Mouse (Mus musculus): ENCODE measurements at regions not wholly inside any gene's neighbourhood (a gene's known extent, or its start where the extent isn't known, plus 50 kb on each side); places are given as distances from the start of the nearest gene placed in this dataset.

DNA sequence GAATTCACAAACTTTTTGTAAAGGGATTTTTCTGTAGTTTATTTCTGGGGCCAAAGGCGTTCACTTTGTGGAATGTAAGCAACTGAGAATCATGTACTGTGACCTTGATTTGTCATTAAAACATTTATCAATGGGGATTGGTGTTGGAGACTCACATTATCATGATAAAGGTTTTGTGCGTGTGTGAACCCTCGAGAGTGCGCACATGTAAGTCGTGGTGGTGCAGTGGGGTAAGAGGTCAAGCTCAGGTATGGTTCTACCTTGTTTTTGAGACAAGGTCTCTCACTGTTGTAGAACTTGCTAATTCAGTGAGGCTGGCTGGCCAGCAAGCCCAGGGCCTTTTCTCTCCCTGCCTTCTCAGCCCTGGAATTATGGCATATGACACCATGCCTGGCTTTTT, 280.4 kb downstream of the Rps24 start:
- no peak for DNase-seq (ENCODE audit: low spot score in 2 of 2)
- intact Hi-C loops (cut with DNase I), result no loop called here

DNA sequence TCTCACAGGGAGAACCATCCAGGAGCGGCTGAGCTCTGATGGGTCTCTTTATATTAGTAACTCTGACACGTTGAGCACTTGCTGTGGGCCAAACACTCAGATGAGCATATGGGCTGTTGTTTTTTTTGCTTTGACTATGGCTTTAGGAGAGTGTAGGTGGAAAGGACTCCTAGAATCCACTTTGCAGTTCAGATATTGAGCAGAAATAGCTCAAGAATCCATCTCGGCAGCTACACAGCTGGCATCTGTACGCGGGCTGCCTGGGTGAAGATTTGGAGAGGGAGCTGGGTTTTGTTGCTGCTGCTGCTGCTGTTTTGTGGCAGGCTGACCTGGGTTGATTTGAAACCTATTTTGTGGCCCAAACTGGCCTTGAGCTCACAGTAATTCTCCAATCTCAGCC, 281.0 kb downstream of the Rps24 start:
- intact Hi-C loops (cut with DNase I), result no loop called here
- DNase-seq (ENCODE audit: low spot score in 2 of 2), result peak in 1 of 2 experiments; percentile 83

DNA sequence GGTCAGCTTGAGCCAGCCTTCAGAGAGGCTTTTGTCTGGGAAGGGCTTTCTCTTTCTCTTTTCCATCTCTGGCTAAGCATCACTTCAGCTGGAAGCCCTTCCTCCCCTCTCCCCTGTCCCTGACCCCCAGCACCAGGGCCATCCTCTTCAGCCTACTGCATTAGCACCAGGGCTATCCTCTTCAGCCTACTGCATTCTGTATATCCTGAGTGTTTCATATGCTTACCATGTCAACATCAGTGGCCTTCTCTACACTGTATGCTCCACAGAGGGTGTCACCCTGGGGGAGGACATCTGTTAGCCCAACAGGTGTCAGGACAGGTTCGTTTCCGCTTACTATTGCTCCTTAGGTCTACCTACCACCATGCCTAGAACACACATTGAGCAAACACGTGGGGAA, 282.5 kb downstream of the Rps24 start:
- no peak for DNase-seq (ENCODE audit: low spot score in 2 of 2)
- intact Hi-C loops (cut with DNase I), result no loop called here

DNA sequence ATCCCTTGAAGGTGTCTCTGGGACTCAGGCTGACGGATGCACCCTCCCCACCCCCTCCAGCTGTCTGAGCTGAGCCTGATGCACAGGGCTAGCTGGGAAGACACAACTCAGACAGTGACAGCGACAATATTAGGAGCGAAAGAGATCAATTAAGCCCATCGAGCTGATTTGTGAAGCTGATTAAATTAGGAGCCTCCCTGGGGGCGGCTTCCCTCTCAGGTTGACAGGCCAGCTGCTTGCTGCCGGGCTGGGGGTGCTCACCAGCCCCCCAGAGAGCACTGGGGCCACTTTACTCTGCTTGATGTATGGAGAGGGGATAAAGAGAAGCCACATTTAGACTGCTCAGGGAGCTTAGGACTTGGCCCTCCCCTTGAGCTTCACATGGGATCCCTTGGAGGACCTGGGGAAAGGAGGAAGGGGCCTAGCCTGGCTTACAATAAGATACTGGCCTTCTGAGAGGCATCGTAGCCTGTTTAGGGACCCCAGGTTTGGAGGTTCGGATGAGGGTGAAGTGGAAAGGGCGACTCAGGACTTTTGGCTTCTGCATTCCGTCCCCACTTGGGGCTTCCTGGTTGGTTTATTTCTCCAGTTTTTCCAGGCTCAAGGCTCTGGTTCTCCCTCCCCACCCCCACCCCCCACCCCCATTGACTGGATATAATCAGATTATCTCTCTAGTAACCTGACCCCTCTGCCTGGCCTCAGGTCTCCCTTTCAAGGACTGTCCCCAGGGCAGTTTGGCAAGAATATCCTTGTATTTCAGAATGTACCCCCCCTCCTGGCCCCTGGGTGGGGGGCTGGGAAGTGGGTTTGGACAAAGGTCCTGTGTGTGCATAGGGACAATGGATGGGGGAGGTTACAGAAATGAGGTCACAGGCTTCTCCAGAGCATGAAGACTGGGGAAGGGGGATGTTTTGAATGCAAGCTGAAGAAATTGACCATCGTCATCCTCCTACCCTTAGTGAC, 283.4 kb downstream of the Rps24 start:
- intact Hi-C loops (cut with DNase I), result loop anchor here (5.0 kb wide), 1 partner anchor 687 kb away; the partner anchor contains the start of gene Zmiz1
- DNase-seq (ENCODE audit: low spot score in 2 of 2), result no peak

DNA sequence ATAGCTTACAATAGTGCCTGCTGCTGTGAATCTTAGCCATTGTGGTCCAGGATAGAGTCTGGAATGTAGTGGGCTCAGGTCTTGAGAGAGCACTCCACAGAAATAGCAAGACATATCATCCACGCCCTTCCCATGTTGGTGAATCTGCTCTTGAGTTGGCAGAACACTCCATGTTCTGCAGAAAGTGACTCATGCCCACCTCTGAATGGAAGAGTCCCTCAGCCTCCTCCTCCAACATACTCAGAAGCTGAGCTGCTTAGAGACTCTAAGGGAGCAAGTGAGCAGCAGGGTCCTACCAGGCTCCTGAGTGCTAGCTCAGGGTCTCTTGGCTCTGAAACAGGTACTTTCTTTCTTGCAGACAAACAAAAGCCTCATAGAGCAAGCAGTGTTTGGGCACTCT, 284.7 kb downstream of the Rps24 start:
- DNase-seq (ENCODE audit: low spot score in 2 of 2), result peak in 1 of 2 experiments; percentile 84
- intact Hi-C loops (cut with DNase I), result loop anchor here (5.0 kb wide), 1 partner anchor 686 kb away; the partner anchor contains the start of gene Zmiz1

DNA sequence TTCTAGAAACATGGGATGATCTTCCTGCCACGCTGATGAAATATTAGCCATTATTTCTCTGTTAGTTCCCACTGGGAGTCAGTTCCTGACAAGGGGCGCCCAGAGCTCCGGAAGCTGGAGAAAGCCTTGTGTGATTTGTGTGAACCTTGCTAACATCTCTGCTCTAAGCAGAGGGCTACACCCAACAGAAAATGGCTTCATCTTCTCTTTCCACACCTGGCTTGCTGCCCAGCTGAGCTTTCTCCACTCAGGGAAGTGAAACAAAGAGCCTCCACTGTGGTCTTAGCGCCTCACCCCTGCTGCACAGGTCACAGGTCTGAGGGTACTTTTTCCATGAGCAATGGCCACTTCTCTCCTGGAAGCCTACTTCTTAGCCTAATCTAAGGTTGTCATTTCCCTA, 285.2 kb downstream of the Rps24 start:
- intact Hi-C loops (cut with DNase I), result loop anchor here (5.0 kb wide), 1 partner anchor 685 kb away; the partner anchor contains the start of gene Zmiz1

DNA sequence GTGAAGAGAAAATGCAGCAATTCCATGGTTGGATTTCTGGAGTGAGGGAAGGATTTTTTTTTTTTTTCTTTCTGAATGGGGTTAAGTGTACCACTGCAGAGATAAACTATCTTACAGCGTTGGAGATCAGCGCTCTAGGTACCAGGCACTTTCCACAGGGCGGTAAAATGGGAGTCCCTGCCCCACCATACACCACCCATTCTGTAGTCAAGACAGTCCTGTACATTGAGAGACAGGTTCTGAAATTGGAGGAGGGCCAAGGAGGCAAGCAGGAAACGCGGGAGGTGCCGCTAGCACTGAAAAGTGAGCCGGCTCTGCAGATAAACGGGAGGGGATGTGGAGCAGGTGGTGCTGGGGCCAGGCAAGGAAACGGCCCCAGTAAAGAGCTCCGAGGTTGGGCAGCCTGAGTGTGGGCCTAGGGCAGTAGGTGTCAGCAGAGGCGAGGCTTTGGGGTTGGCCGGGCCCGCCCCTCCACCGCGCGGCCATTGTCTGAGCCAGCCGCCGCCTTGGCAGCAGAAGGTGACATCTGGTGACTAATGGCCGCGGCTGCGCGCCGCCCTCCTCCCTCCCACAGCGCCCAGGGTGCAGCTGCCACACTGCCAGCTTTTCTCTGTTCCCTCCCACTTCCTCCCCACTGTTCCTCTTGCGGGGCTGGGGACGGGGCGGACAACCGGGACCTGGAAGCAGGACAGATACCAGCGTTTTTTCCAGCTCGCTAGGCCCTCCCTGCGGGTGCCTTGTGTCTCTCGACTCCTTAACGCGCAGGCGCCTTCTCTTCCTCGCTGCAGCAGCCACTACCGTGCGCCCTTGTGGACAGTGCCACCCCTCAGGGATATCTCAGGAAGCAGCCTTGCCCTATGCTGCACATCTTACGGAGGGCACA, 292.1 kb downstream of the Rps24 start:
- peak; percentile 89 to 95 for DNase-seq (ENCODE audit: low spot score in 2 of 2)
- intact Hi-C loops (cut with DNase I), result loop anchor here (1.0 to 2.0 kb wide), 2 partner anchors 48 to 201 kb away; no protein-coding TSS in a partner anchor

More for the DNA sequence above, 285.2 kb downstream of the Rps24 start:
- DNase-seq (ENCODE audit: low spot score in 2 of 2), result no peak

DNA sequence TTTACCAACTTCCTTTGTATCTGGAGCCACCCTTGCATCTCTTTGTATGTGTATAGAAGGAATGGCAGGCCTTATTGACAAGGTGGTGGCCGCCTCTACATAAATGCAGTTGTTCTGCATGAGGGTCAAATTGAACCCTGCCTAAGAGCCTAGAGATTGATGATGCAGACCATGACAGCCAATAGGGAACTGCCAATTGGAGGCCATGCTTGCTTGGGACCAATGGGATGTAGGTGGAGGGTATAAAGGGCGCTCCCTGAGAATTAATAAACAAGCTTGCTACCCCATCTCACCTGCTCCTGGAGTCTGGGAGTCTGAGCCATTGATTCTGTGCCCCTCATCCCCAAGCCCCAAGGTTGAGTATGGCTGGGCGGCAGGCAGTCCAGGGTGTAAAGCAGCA, 294.7 kb downstream of the Rps24 start:
- no peak for DNase-seq (ENCODE audit: low spot score in 2 of 2)
- intact Hi-C loops (cut with DNase I), result loop anchor here (5.0 to 10.0 kb wide), 5 partner anchors 61 to 783 kb away; no protein-coding TSS in a partner anchor

DNA sequence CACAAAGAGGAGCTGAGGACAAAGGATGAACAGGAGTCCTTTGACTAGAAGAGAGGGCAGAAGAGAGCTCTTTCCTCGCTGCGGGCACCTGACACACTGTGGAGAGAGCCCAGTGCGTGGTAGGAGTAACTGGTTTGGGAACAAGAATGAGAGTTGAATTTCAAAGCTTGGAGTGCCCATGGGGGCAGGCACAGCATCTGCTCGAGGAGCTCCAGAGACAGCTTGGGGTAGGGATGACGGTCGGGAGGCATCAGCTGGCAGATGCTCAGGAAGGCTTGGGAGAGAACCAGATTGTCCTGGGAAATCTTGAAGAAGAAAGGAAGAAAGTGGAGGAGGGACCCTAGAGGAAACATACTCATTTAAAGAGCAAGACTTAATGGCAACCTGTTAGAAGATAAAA, 297.0 kb downstream of the Rps24 start:
- intact Hi-C loops (cut with DNase I), result loop anchor here (2.0 to 10.0 kb wide), 6 partner anchors 39 to 781 kb away; no protein-coding TSS in a partner anchor
- DNase-seq (ENCODE audit: low spot score in 2 of 2), result peak; percentile 51 to 89

DNA sequence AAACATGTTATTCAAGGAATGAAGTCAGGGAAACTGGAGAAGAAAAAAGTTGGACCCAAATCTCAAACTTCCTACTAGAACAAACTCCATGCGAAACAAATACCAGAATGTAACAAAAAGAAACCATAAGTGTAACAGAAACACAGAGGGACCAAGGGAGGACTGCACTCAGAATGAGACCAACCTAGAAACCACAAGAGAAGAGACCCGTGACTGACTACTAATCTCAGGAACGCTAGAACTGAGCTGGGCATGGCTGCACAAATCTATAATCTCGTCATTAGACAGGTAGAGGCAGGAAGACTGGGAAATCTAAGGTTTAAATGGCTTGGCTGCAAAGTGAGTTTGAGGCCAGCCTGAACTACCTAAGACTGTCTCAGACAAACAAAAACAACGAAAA, 298.5 kb downstream of the Rps24 start:
- intact Hi-C loops (cut with DNase I), result loop anchor here (2.0 to 10.0 kb wide), 3 partner anchors 37 to 779 kb away; no protein-coding TSS in a partner anchor
- DNase-seq (ENCODE audit: low spot score in 2 of 2), result no peak

DNA sequence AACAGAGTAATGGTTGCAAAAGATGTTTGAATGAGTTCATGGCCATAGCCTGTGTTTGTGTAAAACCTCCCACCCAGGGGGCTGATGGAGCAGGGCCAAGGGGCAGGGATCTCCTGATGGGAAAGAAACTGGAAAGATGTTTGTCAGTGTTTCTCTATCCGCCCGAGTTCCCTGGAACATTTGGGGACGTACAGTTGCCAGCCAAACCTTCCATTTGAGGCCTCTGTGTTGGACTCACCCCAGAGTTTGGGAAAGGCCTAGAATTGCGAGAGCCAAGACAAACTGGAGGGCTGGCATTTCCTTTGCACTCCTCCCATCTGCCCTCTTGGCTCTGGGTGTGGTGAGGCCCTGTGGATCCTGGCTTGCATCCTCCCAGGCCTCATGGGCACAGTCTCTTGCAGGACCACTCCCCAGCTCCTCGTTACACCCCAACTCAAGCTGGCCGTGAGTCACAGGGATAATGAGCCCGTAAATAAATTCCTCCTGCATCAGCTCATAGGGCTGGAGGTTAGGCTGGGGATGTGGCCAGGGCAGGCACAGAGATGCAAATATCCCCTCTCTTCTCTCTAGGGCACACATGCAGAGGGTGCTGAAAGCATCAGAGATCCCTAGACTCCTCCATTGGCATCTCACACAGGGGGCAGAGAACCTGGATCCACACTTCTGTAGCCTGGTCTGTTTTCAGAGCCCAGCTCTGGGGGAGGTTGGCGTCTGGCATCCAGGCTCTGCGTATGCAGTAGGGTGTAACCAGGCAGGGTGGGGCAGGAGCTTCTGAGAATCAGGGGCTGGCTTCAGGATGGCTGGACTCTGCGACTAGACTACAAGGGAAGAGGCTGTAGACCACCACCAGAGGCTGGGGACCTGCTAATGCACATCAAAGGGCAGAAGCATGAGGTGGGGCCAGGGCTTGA, 306.7 kb downstream of the Rps24 start:
- no peak for DNase-seq (ENCODE audit: low spot score in 2 of 2)
- intact Hi-C loops (cut with DNase I), result no loop called here

DNA sequence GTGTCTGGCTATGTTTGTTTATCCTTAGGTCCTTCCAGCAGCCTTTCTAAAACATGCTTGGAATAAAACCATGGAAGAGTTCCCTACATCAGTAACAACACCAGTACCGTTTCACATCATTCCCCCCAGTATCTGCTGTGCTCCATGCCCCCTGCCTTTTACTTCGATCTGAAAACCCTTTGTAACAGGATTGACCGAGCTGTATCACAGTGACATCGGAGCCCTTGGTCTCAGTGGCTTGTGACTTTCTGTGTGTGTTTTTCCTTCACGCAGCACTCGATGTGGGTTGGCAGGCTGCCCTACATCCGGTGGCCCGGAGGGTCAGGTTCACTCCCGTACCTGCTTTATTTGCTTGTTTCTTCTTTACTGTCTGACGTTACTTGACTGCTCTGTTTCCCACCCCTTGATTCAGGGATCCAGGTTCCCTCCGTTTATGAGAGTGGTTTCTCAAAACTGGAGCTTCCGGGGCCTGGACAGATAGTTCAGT, 307.5 kb downstream of the Rps24 start:
- intact Hi-C loops (cut with DNase I), result no loop called here
- no peak for DNase-seq (ENCODE audit: low spot score in 2 of 2)

DNA sequence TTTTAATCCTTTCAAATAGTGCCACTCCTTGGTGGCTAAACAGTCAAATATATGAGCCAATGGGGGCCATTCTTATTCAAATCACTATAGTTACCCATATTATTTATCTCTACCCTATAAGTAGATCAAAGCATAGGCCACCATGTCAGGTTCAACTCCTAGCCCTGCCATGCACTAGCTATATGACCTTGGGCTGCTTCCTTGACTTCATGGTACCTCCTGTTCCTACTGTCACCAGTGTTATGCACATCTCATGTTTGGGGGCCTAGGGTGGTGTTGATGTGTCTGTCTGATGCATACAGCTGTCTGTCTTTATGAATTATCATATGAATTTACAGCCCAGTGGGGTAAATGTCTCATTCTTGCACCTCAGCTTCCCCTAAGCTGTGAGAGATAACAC, 310.6 kb downstream of the Rps24 start:
- intact Hi-C loops (cut with DNase I), result no loop called here
- DNase-seq (ENCODE audit: low spot score in 2 of 2), result no peak

DNA sequence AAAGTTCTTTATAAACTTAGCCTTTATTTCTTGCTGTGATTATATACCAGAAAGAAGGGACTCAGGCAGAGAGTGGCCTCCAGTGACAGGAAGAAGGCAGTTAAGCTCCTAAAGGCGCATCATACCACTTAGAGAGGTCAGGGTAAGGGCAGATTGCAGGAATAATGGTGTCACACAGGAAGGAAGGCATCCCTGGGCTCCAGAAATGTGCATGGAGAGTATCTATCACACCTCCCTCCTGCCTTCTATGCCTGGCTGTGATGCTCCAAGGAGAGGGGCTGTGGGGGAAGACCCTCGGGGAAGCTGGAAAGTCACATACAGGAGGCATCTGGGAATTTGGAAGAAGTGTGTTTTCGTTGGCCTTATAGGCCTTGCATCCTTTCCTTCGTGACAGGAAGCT, 311.1 kb downstream of the Rps24 start:
- intact Hi-C loops (cut with DNase I), result no loop called here
- DNase-seq (ENCODE audit: low spot score in 2 of 2), result no peak

DNA sequence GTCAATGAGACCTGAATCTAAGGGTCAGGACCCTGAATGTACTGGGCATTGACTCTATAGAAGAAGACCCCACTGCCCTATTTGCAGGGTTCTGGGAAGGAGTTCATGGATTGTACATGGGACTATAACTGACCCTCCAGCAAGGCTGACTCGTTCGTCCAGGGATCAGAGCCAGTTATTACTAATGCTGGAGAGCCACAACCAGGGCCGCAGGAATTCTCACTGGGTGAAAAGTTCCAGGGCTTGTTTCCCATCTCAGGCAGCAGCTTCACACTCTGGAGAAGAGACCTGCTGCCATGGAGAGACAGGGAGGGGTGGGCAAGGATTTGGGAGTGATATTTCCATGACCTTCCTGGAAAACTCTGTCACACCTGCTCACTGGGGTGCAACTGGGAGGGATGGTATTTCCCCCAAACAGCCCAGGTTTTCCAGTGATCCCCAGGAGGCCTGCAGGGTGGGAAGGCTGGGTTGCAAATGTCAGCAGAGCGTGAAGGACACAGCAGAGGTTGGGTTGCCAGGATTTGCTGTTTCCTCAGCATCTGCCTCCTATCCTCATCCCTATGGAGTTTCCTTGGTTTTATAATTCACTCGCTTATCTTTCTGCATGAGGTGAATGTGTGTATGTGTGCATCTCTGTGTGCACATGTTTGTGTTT, 316.2 kb downstream of the Rps24 start:
- no peak for DNase-seq (ENCODE audit: low spot score in 2 of 2)
- intact Hi-C loops (cut with DNase I), result no loop called here

DNA sequence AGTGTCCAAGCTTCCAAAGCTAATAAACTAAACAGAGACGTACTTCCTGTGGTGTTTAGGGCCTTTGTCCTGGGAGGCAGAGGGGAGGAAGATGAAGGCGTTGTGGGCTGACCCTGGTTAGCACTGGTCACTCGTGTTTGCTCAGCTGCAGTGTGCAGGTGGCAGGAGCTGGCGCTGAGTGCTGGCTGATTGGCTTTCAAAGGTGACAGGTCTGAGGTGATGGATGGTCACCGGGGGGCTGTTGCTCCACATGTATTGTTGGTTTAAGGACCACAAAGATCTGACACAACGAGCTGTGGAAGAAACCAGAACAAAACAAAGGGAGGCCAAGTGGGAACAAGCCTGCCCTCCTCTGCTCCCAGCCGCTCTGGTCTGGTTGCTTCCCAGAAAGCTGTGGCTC, 320.1 kb downstream of the Rps24 start:
- DNase-seq (ENCODE audit: low spot score in 2 of 2), result no peak
- intact Hi-C loops (cut with DNase I), result no loop called here

DNA sequence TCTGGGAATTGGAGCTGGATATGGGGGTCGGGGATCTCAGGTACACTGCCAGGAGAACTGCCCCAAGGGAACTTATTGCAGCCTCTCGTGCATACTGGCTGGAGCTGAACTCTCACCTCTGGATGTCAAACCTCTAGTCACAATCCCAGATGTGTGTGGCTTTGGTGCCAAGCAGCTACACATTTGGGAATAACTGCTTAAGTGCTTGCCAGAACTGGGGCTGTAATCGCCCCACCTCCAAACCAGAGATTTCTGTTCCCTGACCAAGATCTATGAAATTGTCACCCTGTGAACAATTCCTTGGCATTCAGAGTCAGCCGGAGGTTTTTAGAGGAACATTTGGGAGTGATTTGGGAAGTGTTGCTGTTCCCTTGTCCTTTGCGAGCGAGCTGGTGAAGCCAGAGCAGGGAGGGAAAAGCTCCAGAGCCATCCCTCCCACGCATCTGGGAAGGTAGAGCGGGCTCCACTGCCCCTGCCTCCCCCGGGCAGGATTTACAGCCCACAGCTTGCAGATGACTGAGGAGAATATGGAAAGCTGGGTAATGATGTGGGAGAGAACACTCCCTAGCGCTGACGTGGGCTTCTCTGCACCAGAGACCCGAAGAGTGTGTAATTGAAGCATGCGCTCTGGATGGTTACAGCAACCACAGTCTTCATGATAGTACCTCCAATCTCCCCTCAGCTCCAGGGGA, 336.1 kb downstream of the Rps24 start:
- peak; percentile 56 to 86 for DNase-seq (ENCODE audit: low spot score in 2 of 2)
- intact Hi-C loops (cut with DNase I), result loop anchor here (2.0 kb wide), 1 partner anchor 38 kb away; no protein-coding TSS in a partner anchor

DNA sequence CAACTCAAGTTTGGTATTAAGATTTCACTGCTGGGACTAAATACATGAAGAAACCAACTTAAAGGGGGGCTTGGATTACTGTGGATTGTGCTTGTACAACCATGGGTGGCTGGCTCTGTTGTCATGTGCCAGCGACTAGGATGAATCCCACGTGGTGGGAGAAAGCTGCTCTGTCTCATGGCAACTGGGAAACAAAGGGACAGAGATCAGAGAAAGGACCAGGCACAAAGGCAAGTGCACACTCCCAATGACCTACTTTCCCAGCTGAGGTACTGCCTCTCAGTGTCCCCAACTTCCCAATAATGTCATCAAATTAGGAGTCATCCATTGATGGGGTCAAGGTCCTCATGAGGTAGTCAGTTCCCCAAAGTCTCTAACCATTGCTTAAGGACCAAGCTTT, 337.4 kb downstream of the Rps24 start:
- DNase-seq (ENCODE audit: low spot score in 2 of 2), result no peak
- intact Hi-C loops (cut with DNase I), result no loop called here

Data from left cerebral cortex, postnatal 25 days (tissue).